Mouse (Mus musculus): ENCODE measurements at regions not wholly inside any gene's neighbourhood (a gene's known extent, or its start where the extent isn't known, plus 50 kb on each side); places are given as distances from the start of the nearest gene placed in this dataset.

DNA sequence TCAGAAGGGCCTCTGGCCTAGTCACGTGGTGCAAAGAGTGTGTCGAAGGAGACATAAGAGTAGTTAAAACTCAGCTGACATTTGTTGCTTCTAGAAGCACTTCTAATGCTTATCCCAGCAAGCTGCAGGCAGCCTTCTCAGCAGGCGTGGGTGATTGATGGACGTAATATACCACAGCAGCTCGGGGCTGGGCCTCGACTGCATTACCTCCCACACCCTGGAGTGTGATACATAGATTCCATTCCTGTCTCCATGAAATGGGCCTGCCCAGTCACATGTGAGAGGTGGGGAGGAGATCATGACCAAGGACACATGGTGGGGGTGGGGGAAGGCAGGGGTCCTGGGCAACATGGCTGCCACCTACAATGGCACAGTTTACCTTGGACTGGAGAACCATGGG lies 121.3 kb downstream of the Fam43a start:
- Histone ChIP-seq H3K4me3 (no peak overlapping the region), H3K4me1 (peaks cover 47% of the 10 kb centered on the region), H3K27me3 (ENCODE audit: low read depth, poor library complexity, severe bottlenecking) (no peaks in the 10 kb centered on the region), H3K9me3 (replicated peaks) (no peaks in the 10 kb centered on the region), H3K27ac (peak overlapping the region; percentile 42; the same call in 1 of the 2 replicates), H3K36me3 (no peaks in the 10 kb centered on the region)
- 26% methylated on average over 6 of the region's 6 CpGs for WGBS
- DNase-seq (ENCODE audit: low spot score) = no peak

DNA sequence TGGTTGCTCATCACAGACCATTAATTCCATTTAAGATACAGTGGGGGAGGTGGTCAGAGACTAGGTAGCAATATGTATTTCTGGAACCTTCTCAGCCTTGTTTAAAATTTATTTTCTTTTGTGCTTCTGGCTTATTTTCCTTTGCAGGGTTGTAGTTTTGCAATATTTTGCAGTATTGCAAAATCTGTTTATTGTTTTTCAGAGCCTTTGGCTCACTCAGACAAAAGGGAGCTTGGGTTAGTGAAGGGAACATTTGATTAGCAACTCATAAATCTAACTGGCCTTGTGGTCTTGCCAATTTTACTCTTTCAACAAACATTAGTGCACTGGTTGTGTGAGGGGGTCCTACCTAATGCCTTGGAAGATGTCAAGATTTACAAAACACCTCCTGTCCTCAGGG lies 121.7 kb downstream of the Fam43a start:
- Histone ChIP-seq H3K27ac (peak overlapping the region; percentile 42; the same call in 1 of the 2 replicates), H3K4me1 (peaks cover 50% of the 10 kb centered on the region), H3K27me3 (ENCODE audit: low read depth, poor library complexity, severe bottlenecking) (no peaks in the 10 kb centered on the region), H3K9me3 (replicated peaks) (no peaks in the 10 kb centered on the region), H3K4me3 (no peak overlapping the region), H3K36me3 (no peaks in the 10 kb centered on the region)
- DNase-seq (ENCODE audit: low spot score) = no peak

DNA sequence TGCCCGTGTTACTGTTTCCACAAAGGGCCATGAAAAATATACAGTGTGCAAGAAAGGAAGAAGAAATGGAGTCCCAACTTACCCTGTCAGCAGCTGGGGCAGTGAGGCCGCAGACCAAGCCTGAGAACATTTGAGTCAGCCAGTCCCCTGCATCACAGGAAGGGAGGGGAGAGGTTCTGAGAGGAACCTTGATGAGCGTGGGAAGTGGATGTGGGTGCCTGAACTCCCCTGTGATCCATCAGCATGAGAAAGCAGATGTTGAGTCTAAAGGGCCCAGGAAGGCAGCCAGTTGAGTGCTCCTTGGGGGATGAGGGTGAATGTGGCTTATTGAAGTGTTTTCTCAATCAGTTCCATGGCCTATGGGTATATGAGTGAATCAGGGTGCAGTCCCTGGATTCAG lies 122.8 kb downstream of the Fam43a start:
- no peak overlapping the region; the same call in 1 of the 2 replicates for H3K27ac ChIP-seq
- no peak overlapping the region for H3K4me3 ChIP-seq
- DNase-seq (ENCODE audit: low spot score) = no peak
- WGBS = 85% methylated on average over 3 of the region's 3 CpGs
- no peaks in the 10 kb centered on the region for H3K9me3 ChIP-seq (replicated peaks)
- no peaks in the 10 kb centered on the region for H3K27me3 ChIP-seq (ENCODE audit: low read depth, poor library complexity, severe bottlenecking)
- peaks cover 50% of the 10 kb centered on the region for H3K4me1 ChIP-seq
- no peaks in the 10 kb centered on the region for H3K36me3 ChIP-seq

DNA sequence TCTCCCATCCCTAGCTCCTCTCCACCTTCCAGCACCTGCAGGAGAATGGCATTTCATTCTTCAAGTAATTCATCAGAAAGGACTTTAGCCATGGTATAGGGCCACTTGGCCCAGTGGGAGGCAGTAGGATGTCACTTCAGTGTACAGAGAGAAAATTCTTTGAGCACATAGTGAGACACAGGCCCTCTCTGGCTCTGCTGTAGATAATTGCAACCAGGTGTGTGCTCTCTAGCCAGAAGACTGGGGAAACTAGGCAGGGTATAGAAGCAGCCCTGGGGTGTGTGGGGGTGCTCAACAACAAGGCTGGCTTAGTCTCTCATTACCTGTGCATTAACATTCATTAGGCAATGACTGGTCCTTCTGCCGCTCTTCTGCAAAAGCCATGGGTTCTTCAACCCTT lies 125.1 kb downstream of the Fam43a start:
- Histone ChIP-seq H3K36me3 (no peaks in the 10 kb centered on the region), H3K4me3 (no peak overlapping the region), H3K27ac (peak overlapping the region; percentile 59), H3K27me3 (ENCODE audit: low read depth, poor library complexity, severe bottlenecking) (no peaks in the 10 kb centered on the region), H3K4me1 (peaks cover 50% of the 10 kb centered on the region), H3K9me3 (replicated peaks) (no peaks in the 10 kb centered on the region)
- WGBS = 41% methylated on average over 1 of the region's 1 CpGs
- DNase-seq (ENCODE audit: low spot score) = no peak

DNA sequence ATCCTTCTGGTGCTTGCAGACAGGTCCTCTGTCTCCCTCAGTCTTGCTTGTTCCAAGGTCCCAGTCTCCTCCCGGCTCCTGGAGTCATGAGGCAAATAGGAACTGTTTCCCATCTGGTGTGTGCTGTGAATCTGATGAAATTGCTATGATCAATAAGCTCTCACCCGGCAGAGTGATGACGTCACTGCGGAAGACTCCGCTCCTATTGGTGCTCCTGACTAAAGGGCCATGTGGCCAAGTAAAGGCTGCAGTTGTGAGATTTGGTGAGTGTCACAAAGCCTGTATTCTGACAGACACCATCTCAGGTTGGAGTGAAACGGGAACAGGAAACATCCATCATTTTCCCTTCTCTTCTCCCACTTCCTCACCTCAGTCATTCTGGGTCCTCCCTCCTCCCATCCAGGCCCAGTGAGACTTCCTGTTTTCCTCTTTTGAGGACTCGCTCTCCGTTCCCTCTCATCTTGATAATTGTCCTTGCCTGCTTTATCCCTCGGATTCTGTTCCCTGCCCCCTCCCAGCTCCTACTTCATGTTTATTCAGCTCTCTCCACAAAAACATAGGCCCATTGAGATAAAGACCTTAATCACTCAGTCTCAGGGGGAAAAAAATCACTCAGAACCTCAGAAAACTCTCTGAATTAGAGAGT lies 133.4 kb downstream of the Fam43a start:
- Histone ChIP-seq H3K36me3 (no peaks in the 10 kb centered on the region), H3K27ac (peak overlapping the region; percentile 76), H3K4me3 (no peak overlapping the region), H3K9me3 (replicated peaks) (no peaks in the 10 kb centered on the region), H3K27me3 (ENCODE audit: low read depth, poor library complexity, severe bottlenecking) (no peaks in the 10 kb centered on the region), H3K4me1 (peaks cover 51% of the 10 kb centered on the region)
- no peak for DNase-seq (ENCODE audit: low spot score)
- 42% methylated on average over 9 of the region's 9 CpGs for WGBS

DNA sequence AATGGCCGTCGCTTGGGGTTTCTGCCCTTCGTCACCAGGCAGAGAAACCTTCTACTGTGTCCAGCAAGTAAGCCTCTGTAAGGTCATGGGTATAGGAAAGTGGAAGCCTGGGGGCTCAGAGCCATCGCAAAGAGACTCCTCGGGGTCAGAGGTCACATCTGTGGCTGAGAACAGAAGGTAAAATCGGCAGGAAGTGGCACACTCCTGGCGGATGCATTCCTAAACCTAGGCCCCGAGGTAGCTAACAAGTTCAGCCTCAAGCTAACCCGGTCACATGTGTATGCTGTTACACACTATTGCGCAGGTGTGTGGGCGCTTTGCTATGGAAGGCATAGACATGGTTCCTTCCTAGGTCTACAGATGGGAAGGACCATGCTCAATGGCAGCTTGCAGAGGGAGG lies 134.0 kb downstream of the Fam43a start:
- Histone ChIP-seq H3K27ac (peak overlapping the region; percentile 76), H3K4me1 (peaks cover 57% of the 10 kb centered on the region), H3K36me3 (no peaks in the 10 kb centered on the region), H3K27me3 (ENCODE audit: low read depth, poor library complexity, severe bottlenecking) (no peaks in the 10 kb centered on the region), H3K4me3 (no peak overlapping the region), H3K9me3 (replicated peaks) (no peaks in the 10 kb centered on the region)
- 28% methylated on average over 11 of the region's 11 CpGs for WGBS
- DNase-seq (ENCODE audit: low spot score) = peak; percentile 78

DNA sequence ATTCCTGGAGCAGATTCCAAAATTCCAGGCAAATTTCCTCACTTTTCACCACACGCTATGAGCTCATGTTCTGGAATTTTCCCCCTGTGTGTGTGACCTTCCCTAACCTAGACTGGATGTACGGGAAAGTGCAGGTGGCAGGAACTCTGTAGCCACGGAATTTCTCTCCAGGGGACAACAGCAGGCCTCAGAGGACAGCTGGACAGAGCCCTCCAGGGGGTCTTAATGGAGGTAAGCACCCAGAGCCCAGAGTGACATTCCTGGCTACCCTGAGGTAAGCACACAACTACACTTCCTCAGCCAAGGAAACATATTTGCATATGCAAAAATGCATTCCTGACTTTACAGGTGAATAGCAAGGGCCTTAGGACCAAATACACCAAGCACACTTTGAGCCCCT lies 135.8 kb downstream of the Fam43a start:
- no peaks in the 10 kb centered on the region for H3K27me3 ChIP-seq (ENCODE audit: low read depth, poor library complexity, severe bottlenecking)
- WGBS = 52% methylated on average over 3 of the region's 3 CpGs
- H3K4me1 ChIP-seq = peaks cover 75% of the 10 kb centered on the region
- no peak for DNase-seq (ENCODE audit: low spot score)
- H3K9me3 ChIP-seq (replicated peaks) = no peaks in the 10 kb centered on the region
- no peak overlapping the region for H3K4me3 ChIP-seq
- H3K27ac ChIP-seq = no peak overlapping the region
- H3K36me3 ChIP-seq = no peaks in the 10 kb centered on the region

DNA sequence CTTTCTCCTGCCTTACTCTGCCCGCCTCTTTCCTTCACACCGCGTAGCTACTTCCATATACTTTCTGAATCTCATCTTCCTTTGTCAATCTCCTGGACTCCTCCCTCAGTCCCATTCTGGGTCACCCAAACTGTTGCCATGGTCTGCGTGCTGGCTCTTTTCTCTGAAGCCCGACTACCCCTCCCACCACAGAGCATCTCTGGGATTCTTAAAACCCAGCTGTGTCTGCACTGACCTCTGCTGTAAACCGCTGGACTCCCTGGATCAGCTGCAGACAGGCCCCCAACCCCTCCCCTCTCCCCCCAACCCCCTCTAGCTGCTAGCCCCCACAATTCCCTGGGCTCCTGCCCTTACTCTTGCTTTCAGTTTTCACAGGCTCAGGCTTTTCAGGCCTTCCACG lies 136.4 kb downstream of the Fam43a start:
- no peaks in the 10 kb centered on the region for H3K9me3 ChIP-seq (replicated peaks)
- peak overlapping the region; percentile 63; the same call in 1 of the 2 replicates for H3K27ac ChIP-seq
- no peak overlapping the region for H3K4me3 ChIP-seq
- 40% methylated on average over 7 of the region's 7 CpGs for WGBS
- no peaks in the 10 kb centered on the region for H3K36me3 ChIP-seq
- peaks cover 77% of the 10 kb centered on the region for H3K4me1 ChIP-seq
- DNase-seq (ENCODE audit: low spot score) = no peak
- no peaks in the 10 kb centered on the region for H3K27me3 ChIP-seq (ENCODE audit: low read depth, poor library complexity, severe bottlenecking)

DNA sequence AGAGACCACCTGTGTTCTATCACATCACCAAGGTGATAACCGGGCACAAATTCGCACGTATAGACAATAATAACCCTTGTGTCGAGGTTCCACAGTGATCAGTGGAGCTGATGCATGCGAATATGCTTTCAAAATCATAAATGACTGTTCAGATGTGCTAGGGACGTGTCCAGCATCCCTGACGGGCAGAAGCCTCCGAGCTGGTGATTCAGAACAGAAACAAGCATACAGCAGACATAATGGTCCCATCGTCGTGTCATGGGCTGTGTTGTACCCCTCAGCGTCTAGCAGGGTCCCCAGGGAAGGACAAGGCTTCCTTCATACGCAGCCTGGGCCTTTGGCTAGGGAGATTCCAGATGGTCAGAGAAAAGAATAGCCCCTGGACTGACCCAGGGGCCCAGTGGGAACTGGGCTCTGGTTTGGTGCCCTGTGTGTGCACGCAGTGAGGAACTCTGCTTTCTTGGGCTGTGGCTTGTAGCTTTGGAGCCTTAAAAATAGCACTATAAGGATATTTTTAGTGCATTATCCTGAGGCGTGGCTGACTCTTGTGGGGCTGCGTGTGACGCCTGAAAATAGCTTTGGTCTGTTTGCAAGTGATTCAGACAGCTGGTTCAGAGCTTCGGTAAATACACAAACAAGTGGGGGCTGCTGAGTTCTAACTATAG lies 137.3 kb downstream of the Fam43a start:
- peak overlapping the region; percentile 73 for H3K27ac ChIP-seq
- peaks cover 6% of the 10 kb centered on the region for H3K27me3 ChIP-seq (ENCODE audit: low read depth, poor library complexity, severe bottlenecking)
- no peaks in the 10 kb centered on the region for H3K9me3 ChIP-seq (replicated peaks)
- WGBS = 72% methylated on average over 17 of the region's 17 CpGs
- H3K36me3 ChIP-seq = no peaks in the 10 kb centered on the region
- no peak for DNase-seq (ENCODE audit: low spot score)
- H3K4me3 ChIP-seq = no peak overlapping the region
- H3K4me1 ChIP-seq = peaks cover 82% of the 10 kb centered on the region

DNA sequence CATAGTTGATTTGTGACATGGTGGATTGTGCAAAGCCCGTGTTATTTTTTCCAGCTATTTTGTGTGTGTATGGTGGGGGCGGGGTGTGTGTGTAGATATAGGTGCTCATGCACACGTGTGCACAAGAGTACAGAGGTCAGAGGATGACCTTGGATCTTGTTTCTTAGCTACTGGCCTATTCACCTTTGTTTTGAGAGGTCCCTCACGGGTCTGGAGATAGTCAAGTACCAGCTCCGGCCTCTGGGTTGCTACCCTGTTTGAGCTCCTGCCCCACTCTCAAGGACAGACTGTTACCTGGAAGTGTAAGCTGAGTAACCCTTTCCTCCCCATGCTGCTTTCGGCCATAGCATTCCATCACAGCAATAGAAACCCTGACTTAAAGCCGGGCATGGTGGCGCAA lies 138.0 kb downstream of the Fam43a start:
- Histone ChIP-seq H3K4me1 (peaks cover 80% of the 10 kb centered on the region), H3K27me3 (ENCODE audit: low read depth, poor library complexity, severe bottlenecking) (peaks cover 13% of the 10 kb centered on the region), H3K36me3 (no peaks in the 10 kb centered on the region), H3K27ac (peak overlapping the region; percentile 73; the same call in 1 of the 2 replicates), H3K9me3 (replicated peaks) (no peaks in the 10 kb centered on the region), H3K4me3 (no peak overlapping the region)
- 82% methylated on average over 8 of the region's 8 CpGs for WGBS
- no peak for DNase-seq (ENCODE audit: low spot score)

DNA sequence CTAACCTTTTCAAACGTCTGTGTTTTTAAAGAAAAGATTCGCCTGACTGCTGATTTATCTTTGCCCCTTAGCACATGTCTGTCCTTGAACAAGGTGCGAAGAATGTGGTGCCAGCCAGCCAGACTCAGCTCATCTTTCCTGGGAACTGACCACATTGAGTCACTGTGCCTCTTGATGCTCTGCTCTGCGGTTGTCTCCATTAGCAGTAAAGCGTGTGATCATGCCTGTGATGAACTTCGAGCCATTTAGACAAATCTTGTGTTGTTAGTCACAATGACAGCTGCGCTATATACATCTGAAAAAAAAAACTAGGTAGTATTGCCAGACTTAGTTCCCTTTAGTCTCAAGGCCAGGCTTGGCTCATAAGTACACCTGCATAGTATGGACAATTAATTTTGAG lies 140.1 kb downstream of the Fam43a start:
- Histone ChIP-seq H3K9me3 (replicated peaks) (no peaks in the 10 kb centered on the region), H3K4me1 (peaks cover 84% of the 10 kb centered on the region), H3K27me3 (ENCODE audit: low read depth, poor library complexity, severe bottlenecking) (peaks cover 14% of the 10 kb centered on the region), H3K36me3 (no peaks in the 10 kb centered on the region), H3K27ac (no peak overlapping the region), H3K4me3 (no peak overlapping the region)
- 75% methylated on average over 7 of the region's 7 CpGs for WGBS
- DNase-seq (ENCODE audit: low spot score) = no peak

DNA sequence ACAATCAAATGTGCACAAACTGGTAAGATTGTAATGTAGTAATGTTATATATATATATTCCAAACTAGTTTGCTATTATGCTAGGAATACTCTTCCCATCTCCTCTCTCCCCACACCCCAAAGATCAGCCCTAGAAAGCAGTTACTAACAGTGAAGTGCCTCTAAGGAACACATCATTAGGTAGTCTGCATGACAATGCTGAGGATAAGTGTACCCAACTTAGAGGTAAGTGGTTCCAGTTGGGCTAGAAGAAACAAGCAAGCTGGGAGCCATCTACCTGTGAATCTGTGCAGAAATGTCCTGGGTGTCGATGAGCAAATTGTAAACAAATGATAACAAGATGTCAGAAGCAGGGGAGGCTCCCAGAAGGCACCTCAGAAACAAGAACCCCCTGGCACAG lies 141.7 kb downstream of the Fam43a start:
- H3K36me3 ChIP-seq = no peaks in the 10 kb centered on the region

DNA sequence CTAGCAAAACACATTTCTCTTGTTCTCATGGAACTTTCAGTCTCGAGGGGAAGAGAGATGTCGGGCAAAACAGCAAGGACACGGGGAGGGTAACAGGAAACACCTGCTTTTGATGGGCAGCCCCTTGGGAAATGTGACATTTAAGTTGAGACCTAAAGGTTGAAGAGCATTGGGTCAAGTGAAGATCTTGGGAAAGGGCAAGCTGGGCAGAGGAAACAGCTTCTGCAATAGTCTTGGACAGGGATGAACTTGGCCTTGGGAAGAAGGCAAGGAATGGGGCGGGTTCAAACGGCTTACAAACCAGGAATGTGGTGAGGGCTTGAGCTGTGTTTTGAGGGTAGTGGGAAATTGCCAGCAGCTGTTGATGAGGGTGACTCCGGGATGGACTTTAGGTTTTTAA lies 143.0 kb downstream of the Fam43a start:
- 66% methylated on average over 6 of the region's 6 CpGs for WGBS
- Histone ChIP-seq H3K4me3 (no peak overlapping the region), H3K4me1 (peaks cover 90% of the 10 kb centered on the region), H3K27ac (no peak overlapping the region), H3K9me3 (replicated peaks) (no peaks in the 10 kb centered on the region), H3K36me3 (no peaks in the 10 kb centered on the region), H3K27me3 (ENCODE audit: low read depth, poor library complexity, severe bottlenecking) (peaks cover 14% of the 10 kb centered on the region)
- DNase-seq (ENCODE audit: low spot score) = no peak

More for the DNA sequence above, 141.7 kb downstream of the Fam43a start:
- DNase-seq (ENCODE audit: low spot score) = no peak
- Histone ChIP-seq H3K4me3 (no peak overlapping the region), H3K9me3 (replicated peaks) (no peaks in the 10 kb centered on the region), H3K27me3 (ENCODE audit: low read depth, poor library complexity, severe bottlenecking) (peaks cover 14% of the 10 kb centered on the region), H3K4me1 (peaks cover 90% of the 10 kb centered on the region), H3K27ac (no peak overlapping the region)
- WGBS = 88% methylated on average over 1 of the region's 1 CpGs

All from limb, embryonic 10.5 days (tissue).